In the genomic region with DNA sequence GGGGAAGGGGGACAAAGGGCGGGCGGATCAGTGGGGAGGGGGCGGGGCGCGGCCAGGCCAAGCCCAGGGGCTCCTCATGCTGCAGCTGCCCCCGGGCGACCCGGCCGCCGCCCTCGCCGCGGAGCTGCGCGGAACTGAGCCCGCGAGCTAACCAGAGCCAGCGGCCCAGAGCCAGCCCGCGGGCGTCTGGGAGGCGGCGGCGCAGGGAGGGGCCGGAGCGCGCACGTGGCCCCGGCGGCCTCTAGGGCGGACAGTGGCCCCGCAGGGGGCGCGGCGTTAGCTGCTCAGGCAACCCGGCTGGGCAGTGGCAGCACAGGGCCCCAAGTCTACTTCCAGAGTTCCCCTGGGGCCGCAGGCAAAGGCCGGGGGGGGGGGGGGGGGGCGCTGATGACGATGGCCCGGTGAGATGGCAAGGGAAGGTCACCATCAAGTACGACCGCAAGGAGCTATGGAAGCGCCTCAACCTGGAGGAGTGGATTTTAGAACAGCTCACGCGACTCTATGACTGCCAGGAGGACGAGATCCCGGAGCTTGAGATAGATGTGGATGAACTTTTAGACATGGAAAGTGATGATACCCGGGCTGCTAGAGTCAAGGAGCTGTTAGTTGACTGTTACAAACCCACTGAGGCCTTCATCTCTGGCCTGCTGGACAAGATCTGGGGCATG, we compare ENCODE assay signal across 8 mouse cellular contexts. TPM values are rescaled to one million over a fixed set of nuclear protein-coding genes. Genes with fewer than 3 reads are reported as not detected.
DNase-seq lines count a peak whose midpoint lies in the region; ATAC-seq and TF ChIP-seq lines count a peak whose summit lies in the region.

No protein-coding gene starts in this region.

- peak; percentile 80 for ATAC-seq in hindbrain, postnatal 0 days
- ATAC-seq in liver, embryonic 12.5 days: peak; percentile 97
- ATAC-seq in midbrain, postnatal 0 days (ENCODE audit: low FRiP score): peak; percentile 49; the same call in 1 of the 2 replicates

- DNase-seq in spleen, adult 2 months (ENCODE audit: low read depth in 1 of 2, low spot score in 2 of 2): peak in 1 of 2 experiments; percentile 17
- DNase-seq in spleen, adult 12 weeks (ENCODE audit: low spot score): no peak
- peak; percentile 57 for DNase-seq in embryo, embryonic 10 days (ENCODE audit: low spot score)
- peak; percentile 31 to 36 for DNase-seq in gastrocnemius, postnatal 36 days
- DNase-seq in hindbrain, postnatal 0 days (ENCODE audit: low spot score): peak; percentile 26
- DNase-seq in midbrain, postnatal 0 days (ENCODE audit: low spot score): peak; percentile 26
- peak; percentile 22 to 46 for DNase-seq in thymus, postnatal 36 days

- H3K27ac ChIP-seq in spleen, adult 2 months (ENCODE audit: insufficient read depth, low read length): no peak overlapping the region
- no peak overlapping the region for H3K27ac ChIP-seq in hindbrain, postnatal 0 days
- H3K27ac ChIP-seq in liver, embryonic 12.5 days: no peak overlapping the region
- H3K27ac ChIP-seq in midbrain, postnatal 0 days (ENCODE audit: low read depth, low read length): no peak overlapping the region

- no peaks in the 10 kb centered on the region for H3K9me3 ChIP-seq in hindbrain, postnatal 0 days (ENCODE audit: low read length)
- H3K9me3 ChIP-seq in liver, embryonic 12.5 days (replicated peaks): no peaks in the 10 kb centered on the region
- no peaks in the 10 kb centered on the region for H3K9me3 ChIP-seq in midbrain, postnatal 0 days (ENCODE audit: low read length)

- H3K9ac ChIP-seq in hindbrain, postnatal 0 days (replicated peaks; ENCODE audit: low read length): 0 out of 2 replicates have a peak overlapping the region, but pooled peaks have one; percentile 28
- H3K9ac ChIP-seq in liver, embryonic 12.5 days: peak overlapping the region; percentile 63
- peak overlapping the region; percentile 55; the same call in 1 of the 2 replicates for H3K9ac ChIP-seq in midbrain, postnatal 0 days (replicated peaks; ENCODE audit: low read length, poor library complexity, severe bottlenecking)

- no peaks in the 10 kb centered on the region for H3K4me1 ChIP-seq in spleen, adult 2 months (ENCODE audit: control insufficient read depth, insufficient read depth, insufficient read length)
- no peaks in the 10 kb centered on the region for H3K4me1 ChIP-seq in hindbrain, postnatal 0 days (ENCODE audit: insufficient read depth, low read length)
- no peaks in the 10 kb centered on the region; the same call in 1 of the 2 replicates for H3K4me1 ChIP-seq in liver, embryonic 12.5 days
- H3K4me1 ChIP-seq in midbrain, postnatal 0 days (ENCODE audit: insufficient read depth, low read length): no peaks in the 10 kb centered on the region

- WGBS in spleen, adult 2 months: 36% methylated on average over 41 of the region's 49 CpGs
- WGBS in hindbrain, postnatal 0 days: 38% methylated on average over 44 of the region's 49 CpGs
- 15% methylated on average over 26 of the region's 49 CpGs for WGBS in liver, embryonic 12.5 days (ENCODE audit: insufficient replicate concordance)
- WGBS in midbrain, postnatal 0 days: 30% methylated on average over 10 of the region's 49 CpGs

- intact Hi-C loops in gastrocnemius, postnatal 36 days (cut with DNase I): no loop called here

- H3K4me3 ChIP-seq in spleen, adult 2 months (ENCODE audit: extremely low read depth, insufficient read depth, insufficient read length): peak overlapping the region; percentile 44
- H3K4me3 ChIP-seq in hindbrain, postnatal 0 days (ENCODE audit: low read length): peak overlapping the region; percentile 38
- H3K4me3 ChIP-seq in liver, embryonic 12.5 days: peak overlapping the region; percentile 47
- peak overlapping the region; percentile 43 for H3K4me3 ChIP-seq in midbrain, postnatal 0 days (ENCODE audit: low read depth, low read length)

- H3K36me3 ChIP-seq in spleen, adult 2 months (ENCODE audit: control insufficient read depth, insufficient read depth, low read length): no peaks in the 10 kb centered on the region
- no peaks in the 10 kb centered on the region for H3K36me3 ChIP-seq in hindbrain, postnatal 0 days (ENCODE audit: insufficient read depth, low read length)
- no peaks in the 10 kb centered on the region for H3K36me3 ChIP-seq in liver, embryonic 12.5 days
- H3K36me3 ChIP-seq in midbrain, postnatal 0 days (ENCODE audit: insufficient read depth, low read length): no peaks in the 10 kb centered on the region

- no peaks in the 10 kb centered on the region for H3K27me3 ChIP-seq in spleen, adult 2 months (ENCODE audit: control insufficient read depth, insufficient read depth, low read length)
- no peaks in the 10 kb centered on the region for H3K27me3 ChIP-seq in hindbrain, postnatal 0 days (ENCODE audit: insufficient read depth, low read length)
- H3K27me3 ChIP-seq in liver, embryonic 12.5 days (replicated peaks): no peaks in the 10 kb centered on the region
- H3K27me3 ChIP-seq in midbrain, postnatal 0 days (ENCODE audit: insufficient read depth, low read length): no peaks in the 10 kb centered on the region

- H3K4me2 ChIP-seq in hindbrain, postnatal 0 days (ENCODE audit: low read depth, low read length): peak overlapping the region; percentile 57
- peak overlapping the region; percentile 71 for H3K4me2 ChIP-seq in liver, embryonic 12.5 days
- H3K4me2 ChIP-seq in midbrain, postnatal 0 days (ENCODE audit: low read depth, low read length, poor library complexity, severe bottlenecking): peak overlapping the region; percentile 62

- TF ChIP-seq CTCF in spleen, adult 2 months (IDR thresholded peaks at IDR 0.05; ENCODE audit: extremely low read depth, insufficient read depth, insufficient read length, insufficient replicate concordance): no peak
- no peak for TF ChIP-seq CTCF in hindbrain, postnatal 0 days (IDR thresholded peaks at IDR 0.05; ENCODE audit: low read depth)
- no peak for TF ChIP-seq CTCF in midbrain, postnatal 0 days (IDR thresholded peaks at IDR 0.05)

- no peak for TF ChIP-seq POLR2A in spleen, adult 2 months (IDR thresholded peaks at IDR 0.05; ENCODE audit: low read depth, low read length)

RNA-seq across cellular contexts. Expression of gene Smim9, which starts 7.9 kb away (rescaled TPM):
- polyA plus RNA-seq in spleen, adult 2 months (2012; rRNA removed): not detected in 2 replicates
- total RNA-seq in gastrocnemius, postnatal 36 days (2021): not detected
- total RNA-seq in hindbrain, postnatal 0 days (2014; rRNA removed): not detected in 2 replicates
- not detected in 2 replicates for polyA plus RNA-seq in hindbrain, postnatal 0 days (2015; fragmentation: Nextera tagmentation; extraction: Ambion mirVana)
- polyA plus RNA-seq in liver, embryonic 12.5 days (2016; fragmentation: Nextera tagmentation; extraction: Ambion mirVana): not detected in 2 replicates
- total RNA-seq in midbrain, postnatal 0 days (2014; rRNA removed): not detected in 2 replicates
- polyA plus RNA-seq in midbrain, postnatal 0 days (2015; fragmentation: Nextera tagmentation; extraction: Ambion mirVana): not detected in 2 replicates

RNA-seq across cellular contexts. Expression of gene Mpp1, which starts 24.9 kb away (rescaled TPM):
- 113 and 116 TPM in 2 replicates for polyA plus RNA-seq in spleen, adult 2 months (2012; rRNA removed)
- 10 to 100 TPM; 12.2 to 13.8 TPM for total RNA-seq in gastrocnemius, postnatal 36 days (2021)
- total RNA-seq in hindbrain, postnatal 0 days (2014; rRNA removed): 19.4 and 22.4 TPM in 2 replicates
- polyA plus RNA-seq in hindbrain, postnatal 0 days (2015; fragmentation: Nextera tagmentation; extraction: Ambion mirVana): 23.2 TPM in 2 replicates
- polyA plus RNA-seq in liver, embryonic 12.5 days (2016; fragmentation: Nextera tagmentation; extraction: Ambion mirVana): 78.0 and 81.0 TPM in 2 replicates
- total RNA-seq in midbrain, postnatal 0 days (2014; rRNA removed): 13.0 and 14.2 TPM in 2 replicates
- polyA plus RNA-seq in midbrain, postnatal 0 days (2015; fragmentation: Nextera tagmentation; extraction: Ambion mirVana): 18.6 and 19.8 TPM in 2 replicates
